Mouse (Mus musculus): ENCODE measurements around the gene Ccnb1.
A peak's percentile ranks its signal among the peaks of the same experiment; 100 is the strongest.
"Not testable (repeated sequence)": the region's sequence is repeated elsewhere in the genome, so short reads cannot be mapped to it uniquely, and the experiment has no call there.

Gene Ccnb1

GRCm38 (mm10) chr13:100774704-100775103 is 11.7 kb downstream of the Ccnb1 start:
- no peak for DNase-seq (ENCODE audit: low spot score)

GRCm38 (mm10) chr13:100755329-100755728 is 31.0 kb downstream of the Ccnb1 start:
- no peak for DNase-seq (ENCODE audit: low spot score)

GRCm38 (mm10) chr13:100754186-100754585 is 32.2 kb downstream of the Ccnb1 start:
- no peak for DNase-seq (ENCODE audit: low spot score)

- DNase-seq (ENCODE audit: low spot score), result no peak
These were observed 33.4 kb downstream of the Ccnb1 start for GRCm38 (mm10) chr13:100753011-100753410.

GRCm38 (mm10) chr13:100752529-100752928 is 33.8 kb downstream of the Ccnb1 start:
- no peak for DNase-seq (ENCODE audit: low spot score)

- no peak for DNase-seq (ENCODE audit: low spot score)
These were observed 35.0 kb downstream of the Ccnb1 start for GRCm38 (mm10) chr13:100751402-100751801.

GRCm38 (mm10) chr13:100750799-100751198 is 35.6 kb downstream of the Ccnb1 start:
- no peak for DNase-seq (ENCODE audit: low spot score)

GRCm38 (mm10) chr13:100748638-100749037 is 37.7 kb downstream of the Ccnb1 start:
- DNase-seq (ENCODE audit: low spot score), result no peak

GRCm38 (mm10) chr13:100746090-100746489 is 40.3 kb downstream of the Ccnb1 start:
- no peak for DNase-seq (ENCODE audit: low spot score)

- peak; percentile 79 for DNase-seq (ENCODE audit: low spot score)
These were observed 42.2 kb downstream of the Ccnb1 start, which contains the start of gene Mrps36 for GRCm38 (mm10) chr13:100744036-100744744. TSS of gene Mrps36 (minus strand) at chr13:100744659.

- no peak for DNase-seq (ENCODE audit: low spot score)
These were observed 42.9 kb downstream of the Ccnb1 start for GRCm38 (mm10) chr13:100743346-100744035.

- no peak for DNase-seq (ENCODE audit: low spot score)
These were observed 43.5 kb downstream of the Ccnb1 start for GRCm38 (mm10) chr13:100742831-100743230.

GRCm38 (mm10) chr13:100732756-100733155 is 53.6 kb downstream of the Ccnb1 start:
- DNase-seq (ENCODE audit: low spot score), result no peak

GRCm38 (mm10) chr13:100731462-100732046 is 54.8 kb downstream of the Ccnb1 start:
- DNase-seq (ENCODE audit: low spot score), result not testable (repeated sequence)

GRCm38 (mm10) chr13:100730861-100731176 is 55.6 kb downstream of the Ccnb1 start, which contains the start of gene Cdk7:
TSS of gene Cdk7 (minus strand) at chr13:100730939.
- DNase-seq (ENCODE audit: low spot score), result peak; percentile 63

GRCm38 (mm10) chr13:100730153-100730860 is 56.1 kb downstream of the Ccnb1 start:
- no peak for DNase-seq (ENCODE audit: low spot score)

All from layer of hippocampus, adult 9-10 months (tissue).